Mouse (Mus musculus) cerebral cortex, adult 2 months (tissue): ENCODE measurements around the gene Abhd12b.

Experiments
- WGBS: fragments of 180-500 bp; shearing (Covaris S2); methylation state at CpG from one replicate; pipeline ENCODE4 v1.1.7; 2018; 5-methylcytosine and 5-hydroxymethylcytosine counted together

The Abhd12b gene

GRCm38 (mm10) chr12:70153842-70154241 lies at the start of gene Abhd12b:
Gene Abhd12b (plus strand): TSS chr12:70154142.
- WGBS, result 81% methylated on average over 3 of the region's 3 CpGs

- 56% methylated on average over 4 of the region's 4 CpGs for WGBS
Measured at GRCm38 (mm10) chr12:70104199-70104598, 49.7 kb upstream of the Abhd12b start.

GRCm38 (mm10) chr12:70104776-70105420 lies 49.0 kb upstream of the Abhd12b start:
- WGBS, result 56% methylated on average over 5 of the region's 5 CpGs

GRCm38 (mm10) chr12:70105885-70106284 lies 48.1 kb upstream of the Abhd12b start:
- 47% methylated on average over 6 of the region's 6 CpGs for WGBS

- WGBS, result 52% methylated on average over 9 of the region's 9 CpGs
Measured at GRCm38 (mm10) chr12:70106508-70106907, 47.4 kb upstream of the Abhd12b start.

- 47% methylated on average over 2 of the region's 2 CpGs for WGBS
Measured at GRCm38 (mm10) chr12:70108104-70108503, 45.8 kb upstream of the Abhd12b start.

GRCm38 (mm10) chr12:70109921-70110320 lies 44.0 kb upstream of the Abhd12b start:
- 22% methylated on average over 6 of the region's 6 CpGs for WGBS

GRCm38 (mm10) chr12:70110375-70111116 lies 43.4 kb upstream of the Abhd12b start:
- 10% methylated on average over 23 of the region's 23 CpGs for whole genome bisulfite sequencing

GRCm38 (mm10) chr12:70111117-70111366 lies 42.9 kb upstream of the Abhd12b start:
- WGBS, result 0% methylated on average over 16 of the region's 16 CpGs

- WGBS, result under 1% methylated on average over 93 of the region's 101 CpGs
Measured at GRCm38 (mm10) chr12:70111367-70112089, 42.4 kb upstream of the Abhd12b start.

- 4% methylated on average over 16 of the region's 16 CpGs for WGBS
Measured at GRCm38 (mm10) chr12:70112090-70112383, 41.9 kb upstream of the Abhd12b start.

GRCm38 (mm10) chr12:70113351-70113750 lies 40.6 kb upstream of the Abhd12b start, which contains the start of gene Nin:
Gene Nin (minus strand): TSS chr12:70113717.
- WGBS, result 52% methylated on average over 11 of the region's 11 CpGs

- 80% methylated on average over 10 of the region's 10 CpGs for WGBS
Measured at GRCm38 (mm10) chr12:70117146-70117545, 36.8 kb upstream of the Abhd12b start.

GRCm38 (mm10) chr12:70118721-70119345 lies 35.1 kb upstream of the Abhd12b start:
- 42% methylated on average over 10 of the region's 10 CpGs for WGBS

- WGBS, result 28% methylated on average over 2 of the region's 2 CpGs
Measured at GRCm38 (mm10) chr12:70119552-70119951, 34.4 kb upstream of the Abhd12b start.

GRCm38 (mm10) chr12:70126626-70127025 lies 27.3 kb upstream of the Abhd12b start:
- WGBS, result 65% methylated on average over 4 of the region's 4 CpGs

GRCm38 (mm10) chr12:70129105-70129504 lies 24.8 kb upstream of the Abhd12b start:
- 53% methylated on average over 5 of the region's 5 CpGs for WGBS

GRCm38 (mm10) chr12:70131042-70131675 lies 22.8 kb upstream of the Abhd12b start:
- 19% methylated on average over 20 of the region's 20 CpGs for WGBS

- WGBS, result 95% methylated on average over 20 of the region's 20 CpGs
Measured at GRCm38 (mm10) chr12:70134627-70135235, 19.2 kb upstream of the Abhd12b start.

GRCm38 (mm10) chr12:70136185-70136756 lies 17.7 kb upstream of the Abhd12b start:
- WGBS, result 50% methylated on average over 12 of the region's 12 CpGs

- WGBS, result 82% methylated on average over 4 of the region's 4 CpGs
Measured at GRCm38 (mm10) chr12:70137095-70137494, 16.8 kb upstream of the Abhd12b start.
